Mouse (Mus musculus) embryonic facial prominence, embryonic 12.5 days (tissue): ENCODE results near the gene Odf4. TPM values are rescaled to one million over a fixed set of nuclear protein-coding genes. Genes with fewer than 3 reads are reported as not detected.

ENCODE experiments used
- ATAC-seq: fragments of 200-750 bp; cut with Nextera tagmentation; 2 replicates; pipeline ENCODE4 v1.8.0; 2017; ENCODE audit not compliant: insufficient number of reproducible peaks, insufficient read depth, low FRiP score, low TSS enrichment
- H3K27ac ChIP-seq: fragments of 300-500 bp; sonication (generic); 2 replicates; pipeline ENCODE4 v1.5.1; 2016; ENCODE audit warnings: mild to moderate bottlenecking
- H3K27me3 ChIP-seq: fragments of 300-500 bp; sonication (generic); 2 replicates; pipeline ENCODE4 v1.6.1; 2016; ENCODE audit warnings: mild to moderate bottlenecking, moderate library complexity
- H3K36me3 ChIP-seq: fragments of 300-500 bp; sonication (generic); 2 replicates; pipeline ENCODE4 v1.6.1; 2016; ENCODE audit warnings: mild to moderate bottlenecking
- H3K4me1 ChIP-seq: fragments of 300-500 bp; sonication (generic); 2 replicates; pipeline ENCODE4 v1.6.1; 2016
- H3K4me2 ChIP-seq: fragments of 300-500 bp; sonication (generic); replicated peaks from 2 replicates; pipeline ENCODE4 v1.6.1; 2016; ENCODE audit warnings: mild to moderate bottlenecking, moderate library complexity
- H3K4me3 ChIP-seq: fragments of 300-500 bp; sonication (generic); 2 replicates; pipeline ENCODE4 v1.5.1; 2016; ENCODE audit warnings: mild to moderate bottlenecking
- H3K9ac ChIP-seq: fragments of 300-500 bp; sonication (generic); 2 replicates; pipeline ENCODE4 v1.6.1; 2016; ENCODE audit warnings: mild to moderate bottlenecking, moderate library complexity
- H3K9me3 ChIP-seq: fragments of 300-500 bp; sonication (generic); 2 replicates; pipeline ENCODE4 v1.6.1; 2016; ENCODE audit warnings: mild to moderate bottlenecking, moderate library complexity
- WGBS: fragments of 180-500 bp; shearing (Covaris S2); methylation state at CpG from one replicate; pipeline ENCODE4 v1.1.7; 2016; 5-methylcytosine and 5-hydroxymethylcytosine counted together
- polyA plus RNA-seq: library from polyadenylated mRNA; unstranded; fragments of >200 nt; fragmentation: Nextera tagmentation; extraction: Ambion mirVana; gene quantifications from 2 replicates; pipeline ENCODE4 v1.2.1, GENCODE M21; 2016

Gene Odf4
- polyA plus RNA-seq, 1 experiment from 2014 or later = not detected

- Histone ChIP-seq H3K4me3 (no peak overlapping the region), H3K9me3 (no peaks in the 10 kb centered on the region), H3K9ac (no peak overlapping the region), H3K4me2 (no peak overlapping the region), H3K36me3 (no peaks in the 10 kb centered on the region), H3K27ac (no peak overlapping the region), H3K4me1 (no peaks in the 10 kb centered on the region), H3K27me3 (no peaks in the 10 kb centered on the region)
- no peak for ATAC-seq
- WGBS = 72% methylated on average over 2 of the region's 2 CpGs
Observed at GRCm38 (mm10) chr11:68888653-68889052, 38.2 kb downstream of the Odf4 start.

GRCm38 (mm10) chr11:68888253-68888652, 38.6 kb downstream of the Odf4 start, which contains the start of gene Rnf222:
Gene Rnf222 (plus strand): TSS chr11:68888553.
- WGBS = 35% methylated on average over 6 of the region's 6 CpGs
- no peak within 1 kb of the TSS for H3K27ac ChIP-seq

DNA sequence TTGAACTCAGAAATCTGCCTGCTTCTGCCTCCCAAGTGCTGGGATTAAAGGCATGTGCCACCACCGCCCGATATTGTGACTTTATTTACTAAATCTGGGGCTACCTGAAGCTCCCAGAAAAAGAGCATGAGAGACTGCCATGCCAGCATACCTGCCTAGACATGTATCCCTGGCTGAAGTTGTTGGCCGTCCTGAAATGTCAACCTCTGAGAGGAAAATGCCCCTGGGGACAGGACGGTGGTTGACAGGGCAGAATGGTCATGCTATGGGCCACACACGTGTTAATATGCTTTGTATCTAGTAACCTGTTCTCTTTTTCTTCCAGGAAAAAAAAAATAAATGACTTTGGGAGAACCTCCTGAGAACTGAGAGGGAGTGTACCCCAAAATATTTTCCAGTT, 40.8 kb downstream of the Odf4 start:
- Histone ChIP-seq H3K4me3 (no peak overlapping the region), H3K9ac (no peak overlapping the region), H3K9me3 (no peaks in the 10 kb centered on the region), H3K36me3 (no peaks in the 10 kb centered on the region), H3K4me1 (no peaks in the 10 kb centered on the region), H3K4me2 (no peak overlapping the region), H3K27ac (no peak overlapping the region), H3K27me3 (no peaks in the 10 kb centered on the region)
- whole genome bisulfite sequencing = 66% methylated on average over 5 of the region's 5 CpGs
- ATAC-seq = no peak

More at GRCm38 (mm10) chr11:68888253-68888652, 38.6 kb downstream of the Odf4 start, which contains the start of gene Rnf222:
- H3K4me1 ChIP-seq = no peaks in the 10 kb centered on the region
- no peak within 1 kb of the TSS for H3K4me2 ChIP-seq
- H3K9me3 ChIP-seq = no peaks in the 10 kb centered on the region
- no peaks in the 10 kb centered on the region for H3K36me3 ChIP-seq
- no peak for ATAC-seq
- H3K4me3 ChIP-seq = no peak within 1 kb of the TSS
- no peaks in the 10 kb centered on the region for H3K27me3 ChIP-seq
- no peak within 1 kb of the TSS for H3K9ac ChIP-seq

DNA sequence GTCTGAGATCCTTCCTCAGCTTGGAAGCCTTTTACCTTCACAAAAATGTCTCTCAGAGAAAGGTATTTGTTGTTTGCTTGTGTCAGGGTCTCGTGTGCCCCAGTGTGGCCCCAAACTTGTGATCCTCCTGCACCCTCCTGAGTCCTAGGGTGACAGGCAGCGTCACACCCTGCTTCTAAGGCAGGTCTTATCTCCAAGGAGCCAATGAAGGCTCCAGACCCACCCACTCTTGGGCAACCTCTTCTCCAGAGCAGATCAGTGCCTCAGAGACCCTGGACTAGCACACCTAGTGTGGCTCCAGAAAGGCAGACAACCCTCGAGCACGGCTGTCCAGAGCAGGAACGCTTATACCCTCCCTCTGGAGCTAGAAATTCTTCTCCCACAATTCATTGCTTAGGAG, 42.5 kb downstream of the Odf4 start:
- Histone ChIP-seq H3K4me1 (no peaks in the 10 kb centered on the region), H3K27me3 (no peaks in the 10 kb centered on the region), H3K27ac (no peak overlapping the region), H3K9ac (no peak overlapping the region), H3K4me3 (no peak overlapping the region), H3K4me2 (no peak overlapping the region), H3K36me3 (no peaks in the 10 kb centered on the region), H3K9me3 (no peaks in the 10 kb centered on the region)
- 72% methylated on average over 5 of the region's 5 CpGs for WGBS
- ATAC-seq = no peak

- H3K27ac ChIP-seq = no peak overlapping the region
- H3K9me3 ChIP-seq = no peaks in the 10 kb centered on the region
- no peak overlapping the region for H3K4me2 ChIP-seq
- H3K4me3 ChIP-seq = no peak overlapping the region
- H3K9ac ChIP-seq = no peak overlapping the region
- H3K27me3 ChIP-seq = no peaks in the 10 kb centered on the region
- no peak for ATAC-seq
- no peaks in the 10 kb centered on the region for H3K36me3 ChIP-seq
- H3K4me1 ChIP-seq = no peaks in the 10 kb centered on the region
- WGBS = 75% methylated on average over 2 of the region's 2 CpGs
Observed at GRCm38 (mm10) chr11:68883843-68884242, 43.0 kb downstream of the Odf4 start.

DNA sequence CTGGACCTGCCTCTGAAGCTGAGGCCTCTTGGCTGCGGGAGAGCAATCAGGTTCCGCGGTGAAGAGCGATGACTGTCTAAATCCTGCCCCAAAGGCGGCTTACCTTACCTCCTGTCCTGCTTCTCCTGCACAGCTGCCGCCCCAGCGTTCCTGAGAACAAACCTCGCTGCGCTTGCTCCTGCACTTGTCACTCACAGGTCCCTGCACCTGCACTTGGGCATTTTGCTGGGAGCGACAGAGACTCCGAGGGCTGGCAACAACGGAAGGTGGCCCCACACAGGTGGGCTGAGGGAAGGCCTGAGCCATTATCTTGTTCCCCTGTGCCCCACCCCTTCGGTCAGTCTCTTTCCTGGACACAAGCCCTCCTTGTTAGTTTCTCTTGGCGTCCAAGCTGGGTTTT, 44.8 kb downstream of the Odf4 start:
- Histone ChIP-seq H3K27me3 (no peaks in the 10 kb centered on the region), H3K9me3 (no peaks in the 10 kb centered on the region), H3K36me3 (no peaks in the 10 kb centered on the region), H3K4me1 (no peaks in the 10 kb centered on the region), H3K9ac (no peak overlapping the region), H3K4me3 (no peak overlapping the region), H3K4me2 (no peak overlapping the region), H3K27ac (no peak overlapping the region)
- ATAC-seq = no peak
- WGBS = 14% methylated on average over 14 of the region's 14 CpGs

DNA sequence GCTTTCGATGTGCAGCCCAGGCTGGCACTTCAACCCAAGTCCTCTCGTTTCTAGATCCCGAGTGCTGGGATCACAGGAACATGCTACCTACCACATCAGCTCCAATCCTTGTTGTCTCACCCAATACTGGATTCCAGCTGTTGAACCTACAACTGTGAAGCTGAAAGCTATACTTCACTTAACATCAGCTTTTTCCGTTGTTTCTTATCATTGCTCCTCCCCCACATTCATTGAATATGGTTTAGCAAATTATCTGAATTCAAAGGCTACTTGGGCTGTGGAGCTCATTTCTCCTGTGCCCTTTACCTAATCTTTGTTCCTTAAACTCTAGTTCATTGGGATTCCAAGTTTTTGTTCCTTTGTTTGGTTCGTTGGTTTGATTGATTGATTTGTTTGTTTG, 48.1 kb downstream of the Odf4 start:
- Histone ChIP-seq H3K4me1 (no peaks in the 10 kb centered on the region), H3K4me3 (no peak overlapping the region), H3K9me3 (no peaks in the 10 kb centered on the region), H3K9ac (no peak overlapping the region), H3K36me3 (no peaks in the 10 kb centered on the region), H3K27me3 (no peaks in the 10 kb centered on the region), H3K27ac (no peak overlapping the region), H3K4me2 (no peak overlapping the region)
- 84% methylated on average over 5 of the region's 5 CpGs for WGBS
- ATAC-seq = no peak

DNA sequence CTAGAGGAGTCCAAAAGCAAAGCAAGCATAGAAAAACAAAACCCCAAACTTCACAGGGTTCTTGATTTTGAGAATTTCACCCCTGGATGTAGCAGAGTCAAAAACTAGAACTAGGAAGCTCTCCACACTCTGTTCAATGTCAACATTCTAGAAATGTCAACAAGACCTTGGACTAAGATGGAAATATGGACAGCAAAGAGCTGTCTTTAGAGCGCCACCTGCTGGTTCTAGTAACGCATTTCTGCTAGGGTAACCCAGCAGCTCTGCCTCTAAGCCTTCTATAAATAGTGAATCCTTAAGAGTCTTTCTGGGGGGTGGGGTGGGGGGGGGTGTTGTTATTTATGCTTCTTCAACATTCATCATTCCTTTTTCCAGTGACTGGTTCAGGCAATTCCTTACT, 52.0 kb downstream of the Odf4 start:
- 0% methylated on average over 2 of the region's 2 CpGs for WGBS
- no peak for ATAC-seq
- H3K4me1 ChIP-seq = 0 out of 2 replicates have a peak, but pooled peaks cover 3% of the 10 kb centered on the region

More for the DNA sequence above, 52.0 kb downstream of the Odf4 start:
- H3K36me3 ChIP-seq = no peaks in the 10 kb centered on the region
- no peaks in the 10 kb centered on the region for H3K27me3 ChIP-seq
- H3K9ac ChIP-seq = no peak overlapping the region
- H3K4me3 ChIP-seq = no peak overlapping the region
- H3K9me3 ChIP-seq = no peaks in the 10 kb centered on the region
- H3K27ac ChIP-seq = no peak overlapping the region
- no peak overlapping the region for H3K4me2 ChIP-seq

Other genes with a start within 250 kb of the Odf4 start
- 161 and 169 TPM in 2 replicates for gene Myh10, start 235.5 kb downstream of the Odf4 start, polyA plus RNA-seq
- 78.6 and 82.0 TPM in 2 replicates for gene Ndel1, start 55.2 kb downstream of the Odf4 start, polyA plus RNA-seq
- gene Rnf222, start 38.5 kb downstream of the Odf4 start, polyA plus RNA-seq = 0.08 and 0.19 TPM in 2 replicates
- 915 and 939 TPM in 2 replicates for gene Rpl26, start 25.5 kb downstream of the Odf4 start, polyA plus RNA-seq
- 8.1 and 8.5 TPM in 2 replicates for gene Arhgef15, start 30.4 kb upstream of the Odf4 start, polyA plus RNA-seq
- 2.6 and 4.1 TPM in 2 replicates for gene Slc25a35, start 41.0 kb upstream of the Odf4 start, polyA plus RNA-seq
- 59.3 and 64.2 TPM in 2 replicates for gene Rangrf, start 48.1 kb upstream of the Odf4 start, polyA plus RNA-seq
- gene Pfas, start 81.4 kb upstream of the Odf4 start, polyA plus RNA-seq = 44.0 and 44.3 TPM in 2 replicates
- gene Ctc1, start 88.8 kb upstream of the Odf4 start, polyA plus RNA-seq = 71.0 and 75.2 TPM in 2 replicates
- 148 and 152 TPM in 2 replicates for gene Aurkb, start 118.6 kb upstream of the Odf4 start, polyA plus RNA-seq
- gene Borcs6, start 132.6 kb upstream of the Odf4 start, polyA plus RNA-seq = 12.3 and 12.6 TPM in 2 replicates
- 36.8 and 43.5 TPM in 2 replicates for gene Tmem107, start 143.7 kb upstream of the Odf4 start, polyA plus RNA-seq
- gene Vamp2, start 161.4 kb upstream of the Odf4 start, polyA plus RNA-seq = 84.3 and 85.0 TPM in 2 replicates
- gene Per1, start 168.1 kb upstream of the Odf4 start, polyA plus RNA-seq = 11.4 and 11.5 TPM in 2 replicates
- 0.65 and 0.73 TPM in 2 replicates for gene Hes7, start 193.3 kb upstream of the Odf4 start, polyA plus RNA-seq
- gene 9130213A22Rik, start 195.5 kb upstream of the Odf4 start, polyA plus RNA-seq = 0.14 and 0.40 TPM in 2 replicates
- gene Aloxe3, start 198.8 kb upstream of the Odf4 start, polyA plus RNA-seq = 0.47 and 0.89 TPM in 2 replicates
- gene Alox12b, start 229.9 kb upstream of the Odf4 start, polyA plus RNA-seq = 0.15 and 0.19 TPM in 2 replicates